Mouse (Mus musculus) lung, postnatal 0 days (tissue): Measurements from ENCODE around the gene Sh3d19. TPM values are rescaled to one million over a fixed set of nuclear protein-coding genes. Genes with fewer than 3 reads are reported as not detected.

Source experiments
- ATAC-seq: fragments of 200-750 bp; cut with Nextera tagmentation; 2 replicates; pipeline ENCODE4 v1.8.0; 2017; ENCODE audit warnings: moderate library complexity
- DNase-seq: peaks from one replicate; pipeline ENCODE4 v3.0.0-alpha.2; 2016; ENCODE audit warnings: low spot score
- H3K27ac ChIP-seq: fragments of 300-500 bp; sonication (generic); 2 replicates; pipeline ENCODE4 v1.5.1; 2014; ENCODE audit warnings: antibody characterized with exemption, mild to moderate bottlenecking, low read length, mixed read lengths
- H3K27me3 ChIP-seq: fragments of 300-500 bp; sonication (generic); replicated peaks from 2 replicates; pipeline ENCODE4 v1.6.1; 2014; ENCODE audit warnings: low read length, mixed read lengths; ENCODE audit not compliant: insufficient read depth
- H3K36me3 ChIP-seq: fragments of 300-500 bp; sonication (generic); 2 replicates; pipeline ENCODE4 v1.6.1; 2014; ENCODE audit warnings: low read length, mixed read lengths; ENCODE audit not compliant: insufficient read depth
- H3K4me1 ChIP-seq: fragments of 300-500 bp; sonication (generic); 2 replicates; pipeline ENCODE4 v1.6.1; 2014; ENCODE audit warnings: antibody characterized with exemption, low read depth, low read length, mixed read lengths; ENCODE audit not compliant: insufficient read depth
- H3K4me2 ChIP-seq: fragments of 300-500 bp; sonication (generic); replicated peaks from 2 replicates; pipeline ENCODE4 v1.6.1; 2014; ENCODE audit warnings: low read depth, mild to moderate bottlenecking, low read length, moderate library complexity, mixed read lengths
- H3K4me3 ChIP-seq: fragments of 300-500 bp; sonication (generic); 2 replicates; pipeline ENCODE4 v1.5.1; 2014; ENCODE audit warnings: low read depth, low read length
- H3K9ac ChIP-seq: fragments of 300-500 bp; sonication (generic); replicated peaks from 2 replicates; pipeline ENCODE4 v1.6.1; 2014; ENCODE audit warnings: low read depth, mild to moderate bottlenecking
- H3K9me3 ChIP-seq: fragments of 300-500 bp; sonication (generic); 2 replicates; pipeline ENCODE4 v1.6.1; 2016; ENCODE audit warnings: low read length, mixed read lengths
- CTCF ChIP-seq: IDR thresholded peaks from 2 replicates; pipeline ENCODE4 v1.5.1; 2016; ENCODE audit warnings: antibody characterized with exemption, mild to moderate bottlenecking
- EP300 ChIP-seq: IDR thresholded peaks from 2 replicates; pipeline ENCODE4 v1.6.1; 2016; ENCODE audit warnings: antibody characterized with exemption, mild to moderate bottlenecking, control low read depth
- WGBS: fragments of 180-500 bp; shearing (Covaris S2); extraction: QIAGEN DNeasy Blood & Tissue Kit; methylation state at CpG from one replicate; pipeline ENCODE4 v1.1.7; 2014; 5-methylcytosine and 5-hydroxymethylcytosine counted together
- polyA plus RNA-seq: library from polyadenylated mRNA; unstranded; fragments of >200 nt; fragmentation: Nextera tagmentation; extraction: Ambion mirVana; gene quantifications from 2 replicates; pipeline ENCODE4 v1.2.1, GENCODE M21; 2015

Gene Sh3d19
- polyA plus RNA-seq, 1 experiment from 2014 or later = 28.3 TPM

- ATAC-seq (no peak), DNase-seq (no peak)
- H3K9ac ChIP-seq = no peak overlapping the region
- no peaks in the 10 kb centered on the region for H3K4me1 ChIP-seq
- no peak overlapping the region for H3K4me2 ChIP-seq
- no peaks in the 10 kb centered on the region for H3K27me3 ChIP-seq
- TF ChIP-seq EP300 = no peak
- no peak for TF ChIP-seq CTCF
- H3K4me3 ChIP-seq = no peak overlapping the region
- peaks cover 15% of the 10 kb centered on the region for H3K36me3 ChIP-seq
- H3K9me3 ChIP-seq = no peaks in the 10 kb centered on the region
- H3K27ac ChIP-seq = no peak overlapping the region
- 91% methylated on average over 8 of the region's 8 CpGs for WGBS
Measured at GRCm38 (mm10) chr3:86083051-86083450, 112.1 kb downstream of the Sh3d19 start.

DNA sequence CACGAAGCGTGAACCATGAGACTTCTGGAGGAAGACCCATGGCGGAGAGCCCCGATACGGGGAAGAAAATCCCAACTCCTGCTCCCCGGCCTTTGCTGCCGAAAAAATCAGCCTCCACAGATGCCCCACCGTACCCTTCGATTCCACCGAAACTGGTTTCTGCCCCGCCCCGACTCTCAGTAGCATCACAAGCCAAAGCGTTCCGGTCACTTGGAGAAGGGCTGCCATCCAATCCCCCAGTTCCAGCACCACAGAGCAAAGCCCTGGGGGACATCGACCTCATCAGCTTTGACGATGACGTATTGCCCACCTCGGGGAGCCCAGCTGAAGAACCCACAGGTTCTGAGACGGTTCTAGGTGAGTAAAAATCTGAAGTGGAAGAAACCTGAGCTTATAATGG lies 114.1 kb downstream of the Sh3d19 start:
- Histone ChIP-seq H3K9ac (no peak overlapping the region), H3K36me3 (peaks cover 15% of the 10 kb centered on the region), H3K27ac (no peak overlapping the region), H3K4me2 (no peak overlapping the region), H3K27me3 (no peaks in the 10 kb centered on the region), H3K4me3 (no peak overlapping the region), H3K9me3 (no peaks in the 10 kb centered on the region), H3K4me1 (no peaks in the 10 kb centered on the region)
- ATAC-seq = no peak
- TF ChIP-seq CTCF = no peak
- TF ChIP-seq EP300 = no peak
- WGBS = 89% methylated on average over 19 of the region's 19 CpGs
- DNase-seq = no peak

GRCm38 (mm10) chr3:86087872-86088271 lies 117.0 kb downstream of the Sh3d19 start:
- H3K9ac ChIP-seq = no peak overlapping the region
- H3K36me3 ChIP-seq = peaks cover 15% of the 10 kb centered on the region
- H3K4me1 ChIP-seq = no peaks in the 10 kb centered on the region
- WGBS = 83% methylated on average over 3 of the region's 3 CpGs
- H3K27me3 ChIP-seq = no peaks in the 10 kb centered on the region
- TF ChIP-seq EP300 (no peak), CTCF (no peak)
- H3K27ac ChIP-seq = no peak overlapping the region
- ATAC-seq (no peak), DNase-seq (no peak)
- H3K4me3 ChIP-seq = no peak overlapping the region
- no peaks in the 10 kb centered on the region for H3K9me3 ChIP-seq
- no peak overlapping the region for H3K4me2 ChIP-seq

DNA sequence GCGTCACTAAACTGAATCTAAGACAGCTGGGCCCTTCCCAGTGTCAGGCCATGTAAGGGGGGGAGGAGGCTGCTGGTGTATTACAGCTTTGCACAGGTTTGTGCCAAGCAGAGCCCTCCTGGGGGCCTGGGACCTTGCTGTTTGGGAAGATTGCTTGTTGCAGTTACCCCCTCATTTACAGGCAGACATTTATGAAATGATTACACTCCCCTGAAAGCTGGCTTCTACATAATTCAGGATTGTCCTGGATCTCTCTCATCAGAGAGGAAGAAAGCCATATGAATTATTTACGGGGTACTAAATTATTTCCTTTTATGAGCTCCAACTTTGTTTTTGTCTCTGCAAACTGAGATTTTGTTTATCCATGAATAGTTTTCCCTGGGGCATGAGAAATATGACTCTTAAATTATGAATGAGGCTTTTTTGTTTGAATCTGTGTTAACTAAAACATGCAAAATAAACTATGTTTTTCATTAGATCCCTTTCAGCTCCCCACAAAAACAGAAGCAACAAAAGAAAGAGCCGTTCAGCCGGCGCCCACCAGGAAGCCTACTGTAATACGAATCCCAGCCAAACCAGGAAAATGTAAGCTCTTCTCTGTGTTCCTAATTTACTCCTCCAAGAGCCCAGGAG lies 122.4 kb downstream of the Sh3d19 start:
- ATAC-seq (no peak), DNase-seq (no peak)
- H3K9me3 ChIP-seq = no peaks in the 10 kb centered on the region
- H3K27me3 ChIP-seq = no peaks in the 10 kb centered on the region
- H3K4me1 ChIP-seq = no peaks in the 10 kb centered on the region
- no peak overlapping the region for H3K4me2 ChIP-seq
- H3K27ac ChIP-seq = no peak overlapping the region
- peaks cover 10% of the 10 kb centered on the region; the same call in 1 of the 2 replicates for H3K36me3 ChIP-seq
- no peak overlapping the region for H3K4me3 ChIP-seq
- 61% methylated on average over 6 of the region's 6 CpGs for WGBS
- TF ChIP-seq EP300 = no peak
- TF ChIP-seq CTCF = no peak
- H3K9ac ChIP-seq = no peak overlapping the region

- no peak overlapping the region for H3K27ac ChIP-seq
- no peak for DNase-seq
- H3K4me3 ChIP-seq = no peak overlapping the region
- H3K36me3 ChIP-seq = peaks cover 10% of the 10 kb centered on the region; the same call in 1 of the 2 replicates
- no peaks in the 10 kb centered on the region for H3K27me3 ChIP-seq
- TF ChIP-seq EP300 (no peak), CTCF (no peak)
- 92% methylated on average over 5 of the region's 5 CpGs for WGBS
- H3K9me3 ChIP-seq = no peaks in the 10 kb centered on the region
- no peak overlapping the region for H3K4me2 ChIP-seq
- no peak for ATAC-seq
- H3K9ac ChIP-seq = no peak overlapping the region
- H3K4me1 ChIP-seq = no peaks in the 10 kb centered on the region
Measured at GRCm38 (mm10) chr3:86093907-86094306, 123.0 kb downstream of the Sh3d19 start.

- Histone ChIP-seq H3K27ac (no peak overlapping the region), H3K9ac (no peak overlapping the region), H3K4me1 (no peaks in the 10 kb centered on the region), H3K4me2 (no peak overlapping the region), H3K36me3 (peaks cover 24% of the 10 kb centered on the region; the same call in 1 of the 2 replicates), H3K9me3 (no peaks in the 10 kb centered on the region), H3K27me3 (no peaks in the 10 kb centered on the region), H3K4me3 (no peak overlapping the region)
- no peak for ATAC-seq
- TF ChIP-seq CTCF (no peak), EP300 (no peak)
- WGBS = 94% methylated on average over 6 of the region's 6 CpGs
- DNase-seq = no peak
Measured at GRCm38 (mm10) chr3:86101956-86102355, 131.0 kb downstream of the Sh3d19 start.
